Mouse (Mus musculus): ENCODE results near the gene Errfi1. TPM values are rescaled to one million over a fixed set of nuclear protein-coding genes. Genes with fewer than 3 reads are reported as not detected.

The Errfi1 gene
- total RNA-seq, 2 experiments from 2014 or later = 29.7 to 32.6 TPM

DNA sequence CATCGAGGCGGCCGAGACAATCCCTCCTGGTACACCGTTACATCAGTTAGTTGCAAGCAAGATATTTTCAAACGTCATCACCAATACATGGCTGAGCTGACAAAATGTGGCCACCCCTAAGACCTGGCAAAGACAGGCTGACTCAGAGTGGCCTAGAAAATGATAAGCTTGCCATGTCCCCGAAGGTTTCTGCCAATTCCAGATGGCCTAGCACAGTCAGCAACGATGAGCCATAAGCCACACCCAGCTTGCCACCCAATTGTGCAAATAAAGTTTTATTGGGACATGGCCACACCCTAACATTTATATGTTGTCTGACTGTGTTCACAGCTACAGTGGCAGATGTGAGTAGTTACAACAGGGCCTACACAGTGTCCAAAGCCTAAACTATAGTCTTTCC lies 10.5 kb upstream of the Errfi1 start:
- no peak for DNase-seq (ENCODE audit: low spot score in 2 of 2)

GRCm38 (mm10) chr4:150846316-150846715 lies 7.4 kb upstream of the Errfi1 start:
- no peak for DNase-seq (ENCODE audit: low spot score in 2 of 2)

- DNase-seq (ENCODE audit: low spot score in 2 of 2) = no peak
Observed at GRCm38 (mm10) chr4:150849964-150850363, 3.8 kb upstream of the Errfi1 start.

DNA sequence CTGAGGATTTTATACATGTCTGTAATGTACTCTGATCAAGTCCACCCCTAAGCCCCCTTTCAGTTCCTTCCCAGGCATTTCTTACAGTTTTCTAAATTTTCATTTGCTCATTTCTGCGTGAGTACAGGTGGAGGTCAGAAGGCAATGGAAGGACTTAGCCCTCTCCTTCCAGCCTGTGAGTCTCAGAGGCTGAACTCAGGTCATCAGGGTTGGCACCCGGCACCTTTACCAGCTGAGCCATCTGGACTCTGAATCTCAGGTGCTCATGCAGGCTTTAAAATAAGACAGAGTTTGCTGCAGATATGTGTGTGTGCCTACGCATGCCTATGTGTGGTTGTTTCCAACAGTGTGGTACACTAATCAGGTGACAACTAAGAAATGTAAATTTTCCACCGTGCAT lies 2.8 kb upstream of the Errfi1 start:
- no peak for DNase-seq (ENCODE audit: low spot score in 2 of 2)

- DNase-seq (ENCODE audit: low spot score in 2 of 2) = no peak
Observed at GRCm38 (mm10) chr4:150852045-150852444, 1.7 kb upstream of the Errfi1 start.

GRCm38 (mm10) chr4:150852479-150852878 lies 1.2 kb upstream of the Errfi1 start:
- no peak for DNase-seq (ENCODE audit: low spot score in 2 of 2)

DNA sequence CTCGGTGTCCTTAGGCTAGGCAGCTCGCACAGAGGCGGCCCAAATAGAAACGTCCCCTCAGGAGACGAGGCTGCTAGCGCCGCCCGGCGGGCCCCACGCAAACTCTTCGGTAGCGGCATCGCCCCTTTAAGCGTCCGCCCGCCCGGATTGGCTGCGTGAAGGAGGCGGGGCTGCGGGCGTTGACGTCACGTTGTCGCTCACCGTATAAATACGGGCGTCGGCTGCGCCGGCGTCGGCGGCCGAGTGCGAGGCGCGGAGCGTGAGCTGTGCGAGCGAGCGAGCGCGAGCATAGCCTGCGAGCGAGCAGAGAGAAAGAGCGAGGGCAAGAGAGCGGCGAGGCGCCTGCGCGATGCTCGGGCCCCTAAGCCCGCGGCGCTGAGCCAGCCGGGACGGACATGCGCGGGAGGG lies 1.1 kb downstream of the Errfi1 start:
- peak; percentile 94 for DNase-seq (ENCODE audit: low spot score in 2 of 2)

- DNase-seq (ENCODE audit: low spot score in 2 of 2) = peak; percentile 38 to 39
Observed at GRCm38 (mm10) chr4:150855346-150855745, 1.6 kb downstream of the Errfi1 start.

- no peak for DNase-seq (ENCODE audit: low spot score in 2 of 2)
Observed at GRCm38 (mm10) chr4:150860526-150860925, 6.8 kb downstream of the Errfi1 start.

DNA sequence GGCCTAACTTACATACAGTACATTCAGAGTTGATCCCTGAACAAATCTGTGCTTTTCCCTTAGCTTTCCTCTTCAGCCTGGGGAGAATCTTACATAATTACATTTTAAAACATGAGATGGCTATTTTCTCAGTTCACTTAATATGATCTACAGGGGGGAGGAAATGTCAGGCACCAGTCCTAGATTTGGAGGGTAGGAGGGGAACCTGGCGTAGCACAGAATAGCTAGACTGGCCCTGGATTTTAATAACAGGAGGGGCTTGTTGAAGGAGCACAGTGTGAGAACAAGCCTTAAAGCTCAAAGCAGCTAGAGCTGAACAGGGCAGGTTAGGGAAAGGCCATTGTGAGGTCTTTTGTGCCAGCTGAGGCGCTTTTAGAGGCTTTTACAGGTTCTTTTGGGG lies 7.4 kb downstream of the Errfi1 start:
- DNase-seq (ENCODE audit: low spot score in 2 of 2) = no peak

DNA sequence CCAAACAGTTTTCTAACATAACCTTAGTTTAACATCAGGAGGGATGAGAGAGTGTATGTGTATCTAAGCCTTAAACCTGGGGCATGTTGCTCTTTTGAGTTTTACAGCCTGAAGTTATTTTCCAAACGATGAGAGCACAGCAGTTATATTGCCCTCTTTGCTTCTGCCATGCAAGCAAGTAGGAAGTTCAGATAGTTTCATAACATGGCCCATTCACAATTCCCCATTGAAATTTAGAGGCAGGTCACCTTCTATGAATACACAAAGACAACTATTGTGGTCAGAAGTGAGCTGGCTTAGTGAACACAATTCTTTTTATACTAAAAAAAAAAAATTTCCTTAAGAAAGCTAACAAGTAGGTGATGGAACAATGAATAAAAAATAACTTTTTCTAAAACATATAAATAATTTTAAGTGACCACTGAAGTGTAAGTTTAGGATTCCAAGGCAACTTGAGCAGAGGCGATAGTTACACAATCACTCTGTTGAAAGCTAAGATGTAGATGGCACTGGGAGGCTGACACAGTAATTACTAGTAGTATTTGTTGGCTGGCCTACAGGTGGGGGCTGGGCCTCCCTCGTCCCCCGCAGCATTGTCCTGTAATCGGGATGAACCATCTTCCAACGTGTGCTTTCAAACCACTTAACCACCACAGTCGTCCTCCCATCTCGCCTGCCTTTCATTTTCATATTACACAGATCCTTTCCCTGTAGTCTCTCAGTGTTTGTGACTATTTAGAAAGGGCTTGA lies 9.1 kb downstream of the Errfi1 start:
- DNase-seq (ENCODE audit: low spot score in 2 of 2) = no peak

DNA sequence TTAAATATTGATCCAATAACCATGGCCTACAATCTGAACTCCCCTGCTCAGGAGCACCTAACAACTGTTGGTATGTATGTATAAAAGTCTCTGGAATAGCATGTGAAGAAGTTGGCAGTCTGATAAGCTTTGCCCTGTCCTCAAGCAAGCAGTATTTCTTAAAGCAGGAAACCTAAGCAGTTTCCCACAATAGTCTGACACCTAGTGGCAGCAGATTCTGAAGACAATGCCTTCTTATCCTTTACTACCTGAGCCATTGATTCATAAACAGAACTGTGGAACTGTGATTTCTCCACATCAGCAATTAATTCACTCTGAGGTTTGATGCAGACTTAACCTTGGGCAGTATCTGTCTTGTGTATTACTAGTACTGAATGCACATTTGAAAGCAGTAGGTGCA lies 11.7 kb downstream of the Errfi1 start:
- no peak for DNase-seq (ENCODE audit: low spot score in 2 of 2)

GRCm38 (mm10) chr4:150866069-150866468 lies 12.3 kb downstream of the Errfi1 start:
- no peak for DNase-seq (ENCODE audit: low spot score in 2 of 2)

DNA sequence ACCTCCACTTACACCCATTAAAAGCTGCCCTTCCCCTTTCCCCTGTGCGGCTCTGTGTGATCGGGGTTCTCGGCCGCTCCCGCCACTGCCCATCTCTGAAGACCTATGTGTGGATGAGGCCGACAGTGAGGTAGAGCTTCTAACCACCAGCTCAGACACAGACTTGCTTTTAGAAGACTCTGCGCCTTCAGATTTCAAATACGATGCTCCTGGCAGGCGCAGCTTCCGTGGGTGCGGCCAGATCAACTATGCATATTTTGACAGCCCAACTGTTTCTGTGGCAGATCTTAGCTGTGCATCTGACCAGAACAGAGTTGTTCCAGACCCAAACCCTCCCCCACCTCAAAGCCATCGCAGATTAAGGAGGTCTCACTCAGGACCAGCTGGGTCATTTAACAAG lies 12.8 kb downstream of the Errfi1 start:
- DNase-seq (ENCODE audit: low spot score in 2 of 2) = peak in 1 of 2 experiments; percentile 45

DNA sequence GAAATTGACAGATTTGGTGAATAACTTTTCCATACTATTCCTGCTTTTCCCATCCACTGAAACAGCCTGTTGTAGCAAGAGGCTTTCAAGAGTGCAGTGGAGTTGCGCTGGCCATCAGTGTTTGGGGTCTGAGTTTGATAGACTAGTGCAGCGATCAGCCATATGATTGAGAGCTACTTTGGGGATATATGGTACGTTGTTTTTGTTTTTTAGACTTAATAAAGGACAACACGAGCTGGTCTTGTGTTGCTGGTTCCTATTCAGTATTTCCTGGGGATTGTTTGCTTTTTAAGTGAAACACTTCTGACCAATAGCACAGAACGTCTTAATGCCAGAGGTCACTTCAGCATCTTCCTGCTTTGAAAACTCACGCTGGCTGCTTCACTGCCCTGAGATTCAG lies 14.4 kb downstream of the Errfi1 start:
- no peak for DNase-seq (ENCODE audit: low spot score in 2 of 2)

DNA sequence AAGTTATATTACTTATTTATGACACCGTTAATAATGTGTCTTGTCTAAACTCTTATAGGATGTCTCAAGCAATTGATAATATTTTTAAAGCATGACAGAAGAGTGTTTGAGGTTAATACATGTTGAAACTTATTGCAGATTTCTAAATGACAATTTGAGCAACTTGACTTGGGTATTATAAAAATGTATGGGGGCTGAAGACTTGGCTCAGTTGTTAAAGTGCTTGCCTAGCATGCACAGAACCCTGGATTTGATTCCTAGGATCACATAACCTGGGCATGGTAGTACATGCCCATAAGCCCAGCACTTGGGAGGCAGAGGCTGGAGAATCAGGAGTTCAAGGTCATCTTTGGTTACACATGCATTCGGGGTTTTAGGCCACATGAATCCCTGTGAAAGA lies 15.1 kb downstream of the Errfi1 start:
- DNase-seq (ENCODE audit: low spot score in 2 of 2) = no peak

DNA sequence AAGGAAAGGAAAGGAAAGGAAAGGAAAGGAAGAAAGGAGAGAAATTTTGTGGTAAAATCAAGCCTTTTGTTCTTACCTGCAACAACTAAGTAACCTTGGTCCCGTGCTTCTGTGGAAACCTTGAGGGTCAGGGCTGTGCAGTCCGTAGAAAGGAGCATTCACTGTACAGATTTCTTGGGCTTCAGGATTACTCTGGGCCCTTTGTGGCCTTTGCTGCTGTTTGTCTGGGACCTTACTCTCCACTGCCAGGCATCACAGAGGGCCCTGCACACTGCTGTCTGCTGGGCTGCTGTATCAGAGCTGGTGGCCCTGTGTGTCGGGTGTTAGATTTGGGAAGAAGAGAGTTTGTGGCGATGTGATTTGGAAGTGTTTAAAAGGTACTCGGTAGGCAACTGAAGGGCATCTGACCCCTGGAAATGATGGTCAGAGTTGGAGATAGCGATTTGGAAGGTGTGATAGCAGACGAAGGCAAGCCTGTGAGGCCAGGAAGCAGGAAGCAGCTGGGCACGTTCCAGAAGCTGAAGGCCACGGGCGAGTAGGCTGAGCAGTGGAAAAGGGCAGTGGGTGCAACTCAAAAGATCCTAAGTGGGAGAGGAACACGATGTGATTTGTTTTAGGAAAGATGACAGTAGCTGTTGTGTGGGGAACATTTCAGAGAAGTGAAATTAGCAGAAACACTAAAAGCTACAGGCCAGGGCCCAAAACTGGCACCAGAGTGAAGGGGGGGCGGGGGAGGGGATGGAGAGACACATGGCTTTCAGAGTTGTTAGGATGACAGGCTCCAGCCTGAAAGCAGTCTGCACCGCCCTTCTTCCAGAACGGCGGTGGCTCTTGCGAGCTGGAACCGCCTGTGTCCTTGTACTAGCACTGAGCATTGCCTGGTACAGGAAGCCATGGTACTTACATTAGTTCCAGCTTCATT lies 15.8 kb downstream of the Errfi1 start:
- no peak for DNase-seq (ENCODE audit: low spot score in 2 of 2)

DNA sequence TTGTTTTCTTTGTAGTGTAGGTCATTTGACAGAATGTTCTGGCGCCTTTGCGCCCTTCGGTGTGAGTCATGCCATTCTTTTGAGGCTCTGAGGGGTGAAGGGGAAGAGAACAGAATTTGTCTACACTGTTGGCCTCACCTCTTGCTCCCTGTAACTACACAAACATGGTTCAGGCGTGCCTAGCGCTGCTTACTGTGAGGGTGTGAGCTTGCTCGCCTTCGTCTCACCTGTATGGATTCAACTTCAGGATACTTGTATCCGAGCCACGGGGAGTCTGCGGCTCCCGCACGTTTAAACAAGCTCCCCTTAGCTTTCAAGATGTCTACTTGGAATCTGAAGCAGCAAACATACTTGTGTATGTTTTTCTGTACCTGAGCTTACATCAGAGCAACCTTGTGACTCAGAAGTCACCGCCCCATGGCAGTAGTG lies 17.3 kb downstream of the Errfi1 start:
- DNase-seq (ENCODE audit: low spot score in 2 of 2) = no peak

- DNase-seq (ENCODE audit: low spot score in 2 of 2) = peak in 1 of 2 experiments; percentile 17
Observed at GRCm38 (mm10) chr4:150871392-150872138, 17.8 kb downstream of the Errfi1 start.

- peak; percentile 34 to 40 for DNase-seq (ENCODE audit: low spot score in 2 of 2)
Observed at GRCm38 (mm10) chr4:150872139-150872651, 18.5 kb downstream of the Errfi1 start.

- DNase-seq (ENCODE audit: low spot score in 2 of 2) = no peak
Observed at GRCm38 (mm10) chr4:150872681-150873080, 19.0 kb downstream of the Errfi1 start.

Measured in left cerebral cortex, adult 18-20 months (tissue).